Mouse (Mus musculus): ENCODE results near the gene Dhrs1.

DNA sequence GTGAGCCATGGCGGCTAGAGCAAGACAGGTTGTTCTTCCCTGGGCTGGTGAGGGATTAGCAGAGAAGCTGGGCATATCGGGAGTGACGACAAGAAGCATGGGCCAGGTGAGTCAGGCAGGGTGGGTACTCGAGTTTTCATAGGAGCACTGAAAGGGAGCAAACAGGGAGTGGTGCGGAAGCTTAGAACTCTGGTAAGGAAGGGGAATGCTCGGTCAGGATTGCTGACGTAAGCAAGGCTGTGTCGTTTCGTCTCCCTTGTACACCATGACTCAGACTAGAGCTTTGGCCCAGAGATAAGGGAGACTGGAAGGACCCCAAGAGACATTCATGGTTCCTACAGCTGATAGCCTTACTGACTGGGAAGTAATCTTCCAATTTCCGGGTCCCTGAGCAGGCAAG, 11.6 kb downstream of the Dhrs1 start:
- TF ChIP-seq CTCF (IDR thresholded peaks at IDR 0.05; ENCODE audit: borderline replicate concordance, insufficient read depth, low read depth, low read length), result no peak
- no peak for TF ChIP-seq POLR2A (IDR thresholded peaks at IDR 0.05; ENCODE audit: borderline replicate concordance, insufficient read depth, low read length)
